Mouse (Mus musculus) bone marrow macrophage, adult 2 months (primary cell): ENCODE measurements around the gene Scn7a. TPM values are rescaled to one million over a fixed set of nuclear protein-coding genes. Genes with fewer than 3 reads are reported as not detected.

Experiments
- H3K27ac ChIP-seq: 2 replicates; pipeline ENCODE4 v1.5.1; 2012; ENCODE audit warnings: low read depth, low read length; ENCODE audit not compliant: insufficient read depth
- H3K4me1 ChIP-seq: 2 replicates; pipeline ENCODE4 v1.6.1; 2012; ENCODE audit warnings: low read length; ENCODE audit not compliant: control insufficient read depth, insufficient read depth
- H3K4me3 ChIP-seq: 2 replicates; pipeline ENCODE4 v1.5.1; 2012; ENCODE audit warnings: mild to moderate bottlenecking, low read length, moderate library complexity; ENCODE audit not compliant: insufficient read depth
- CTCF ChIP-seq: IDR thresholded peaks from 2 replicates; pipeline ENCODE4 v1.5.1; 2012; ENCODE audit warnings: low read depth, mild to moderate bottlenecking, low read length, moderate library complexity
- POLR2A ChIP-seq: IDR thresholded peaks from 2 replicates; pipeline ENCODE4 v1.6.1; 2012; ENCODE audit warnings: mild to moderate bottlenecking, low read depth, low read length, borderline replicate concordance
- polyA plus RNA-seq: library from polyadenylated mRNA; stranded (reverse); fragments of >200 nt; gene quantifications from 2 replicates; pipeline ENCODE4 v1.2.4, GENCODE M21; 2012; ENCODE audit not compliant: missing spikeins, insufficient read depth, insufficient read length

The Scn7a gene
- polyA plus RNA-seq, 1 experiment, result not detected

GRCm38 (mm10) chr2:66728002-66728401, 56.7 kb downstream of the Scn7a start:
- Histone ChIP-seq H3K27ac (no peak overlapping the region), H3K4me1 (no peaks in the 10 kb centered on the region), H3K4me3 (no peak overlapping the region)
- TF ChIP-seq CTCF, result no peak
- TF ChIP-seq POLR2A, result no peak

GRCm38 (mm10) chr2:66727585-66727974, 57.1 kb downstream of the Scn7a start:
- Histone ChIP-seq H3K4me1 (no peaks in the 10 kb centered on the region), H3K27ac (no peak overlapping the region), H3K4me3 (no peak overlapping the region)
- TF ChIP-seq POLR2A, result no peak
- TF ChIP-seq CTCF, result no peak

GRCm38 (mm10) chr2:66726878-66727584, 57.7 kb downstream of the Scn7a start:
- TF ChIP-seq POLR2A (no peak), CTCF (no peak)
- Histone ChIP-seq H3K27ac (no peak overlapping the region), H3K4me3 (no peak overlapping the region), H3K4me1 (no peaks in the 10 kb centered on the region)

- TF ChIP-seq CTCF (no peak), POLR2A (no peak)
- no peak overlapping the region for H3K27ac ChIP-seq
- no peak overlapping the region for H3K4me3 ChIP-seq
Observed at GRCm38 (mm10) chr2:66712071-66712470, 72.6 kb downstream of the Scn7a start.

GRCm38 (mm10) chr2:66692300-66692699, 92.4 kb downstream of the Scn7a start:
- H3K4me1 ChIP-seq, result no peaks in the 10 kb centered on the region
- no peak overlapping the region for H3K4me3 ChIP-seq
- TF ChIP-seq POLR2A (no peak), CTCF (no peak)
- no peak overlapping the region for H3K27ac ChIP-seq

More at GRCm38 (mm10) chr2:66712071-66712470, 72.6 kb downstream of the Scn7a start:
- no peaks in the 10 kb centered on the region for H3K4me1 ChIP-seq

- H3K27ac ChIP-seq, result no peak overlapping the region
- no peaks in the 10 kb centered on the region for H3K4me1 ChIP-seq
- H3K4me3 ChIP-seq, result no peak overlapping the region
- TF ChIP-seq POLR2A (no peak), CTCF (no peak)
Observed at GRCm38 (mm10) chr2:66661988-66662387, 122.7 kb downstream of the Scn7a start.

GRCm38 (mm10) chr2:66656430-66656829, 128.3 kb downstream of the Scn7a start:
- no peak overlapping the region for H3K27ac ChIP-seq
- TF ChIP-seq POLR2A (no peak), CTCF (no peak)

GRCm38 (mm10) chr2:66655431-66655830, 129.3 kb downstream of the Scn7a start:
- H3K4me3 ChIP-seq, result no peak overlapping the region
- TF ChIP-seq CTCF (no peak), POLR2A (no peak)
- H3K4me1 ChIP-seq, result no peaks in the 10 kb centered on the region
- no peak overlapping the region for H3K27ac ChIP-seq

More at GRCm38 (mm10) chr2:66656430-66656829, 128.3 kb downstream of the Scn7a start:
- Histone ChIP-seq H3K4me3 (no peak overlapping the region), H3K4me1 (no peaks in the 10 kb centered on the region)

GRCm38 (mm10) chr2:66644384-66644783, 140.3 kb downstream of the Scn7a start:
- no peak overlapping the region for H3K4me3 ChIP-seq
- no peak for TF ChIP-seq CTCF
- no peaks in the 10 kb centered on the region for H3K4me1 ChIP-seq

GRCm38 (mm10) chr2:66634580-66635359, 149.9 kb downstream of the Scn7a start, which contains the start of gene Scn9a:
Gene Scn9a, minus strand, starts transcription at chr2:66634962.
- Histone ChIP-seq H3K4me1 (no peaks in the 10 kb centered on the region), H3K27ac (no peak within 1 kb of the TSS), H3K4me3 (no peak within 1 kb of the TSS)
- TF ChIP-seq CTCF, result no peak
- no peak for TF ChIP-seq POLR2A

More at GRCm38 (mm10) chr2:66644384-66644783, 140.3 kb downstream of the Scn7a start:
- no peak overlapping the region for H3K27ac ChIP-seq
